Mouse (Mus musculus): ENCODE results near the gene Mxi1. TPM values are rescaled to one million over a fixed set of nuclear protein-coding genes. Genes with fewer than 3 reads are reported as not detected.

Gene Mxi1
- polyA plus RNA-seq (2012; rRNA removed) = 28.5 and 44.2 TPM in 2 replicates

DNA sequence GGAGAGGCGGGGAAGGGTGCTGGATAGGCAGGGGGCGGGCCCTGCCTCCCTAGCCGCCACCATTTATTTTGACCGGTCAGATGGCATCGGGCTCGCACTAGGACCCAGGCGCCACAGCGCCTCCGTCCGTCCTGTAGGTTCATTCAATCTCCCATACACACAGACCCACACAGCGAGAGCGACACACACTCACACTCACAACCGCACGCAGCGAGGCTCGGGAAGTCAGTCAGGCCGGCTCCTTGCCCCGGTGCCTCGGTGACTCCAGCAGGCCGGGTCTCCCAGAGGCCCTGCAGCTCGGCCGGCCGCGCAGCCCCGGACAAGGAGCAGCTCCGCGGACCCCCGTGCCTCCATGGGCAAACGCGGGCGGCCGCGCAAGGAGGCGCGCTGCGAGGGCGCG is at the start of gene Mxi1:
Mxi1 (plus strand) TSS at position 171 of the 400 bp plus-strand sequence.
- no peak for DNase-seq (ENCODE audit: low read depth, low spot score)
- WGBS = under 1% methylated on average over 38 of the region's 38 CpGs

DNA sequence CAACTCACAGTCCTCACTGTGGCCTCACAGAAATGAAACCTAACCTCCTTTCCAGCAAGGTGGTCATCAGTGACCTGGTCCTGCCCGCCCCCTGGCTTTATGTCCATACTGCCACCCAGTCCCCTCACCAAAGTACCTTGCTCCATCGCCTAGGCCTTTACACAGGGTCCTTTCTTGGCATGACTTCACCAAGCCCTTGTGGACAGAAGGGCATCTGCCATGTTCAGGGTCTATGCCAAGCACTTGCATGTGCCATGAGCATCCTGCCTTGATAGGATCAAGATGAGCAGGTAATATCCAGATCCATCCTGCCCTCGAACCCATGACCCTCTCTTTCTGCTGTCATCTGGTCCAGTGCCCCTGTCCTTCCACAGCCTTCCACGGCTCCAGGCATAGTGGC is 49.5 kb upstream of the Mxi1 start:
- WGBS = 88% methylated on average over 4 of the region's 4 CpGs
- no peak for DNase-seq (ENCODE audit: low read depth, low spot score)

DNA sequence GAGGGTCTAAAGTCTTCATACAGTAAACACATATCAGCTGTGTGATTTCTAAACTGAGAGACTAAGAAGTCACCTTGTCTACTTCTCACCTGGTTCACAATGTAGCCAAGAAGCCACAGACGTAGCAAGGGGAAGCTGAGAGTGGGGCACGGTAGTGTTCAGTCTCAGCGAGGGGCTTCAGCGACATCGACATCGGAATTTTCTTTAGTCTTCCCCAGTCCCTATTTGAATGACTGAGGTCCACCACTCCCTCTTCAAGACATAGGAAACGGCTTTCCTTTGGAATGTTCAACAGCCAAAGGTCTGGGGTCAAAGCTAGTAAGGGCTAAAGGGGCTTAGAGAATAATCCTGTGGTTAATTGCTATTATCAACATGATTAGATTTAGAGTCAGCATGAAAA is 48.3 kb upstream of the Mxi1 start:
- WGBS = 84% methylated on average over 7 of the region's 7 CpGs

DNA sequence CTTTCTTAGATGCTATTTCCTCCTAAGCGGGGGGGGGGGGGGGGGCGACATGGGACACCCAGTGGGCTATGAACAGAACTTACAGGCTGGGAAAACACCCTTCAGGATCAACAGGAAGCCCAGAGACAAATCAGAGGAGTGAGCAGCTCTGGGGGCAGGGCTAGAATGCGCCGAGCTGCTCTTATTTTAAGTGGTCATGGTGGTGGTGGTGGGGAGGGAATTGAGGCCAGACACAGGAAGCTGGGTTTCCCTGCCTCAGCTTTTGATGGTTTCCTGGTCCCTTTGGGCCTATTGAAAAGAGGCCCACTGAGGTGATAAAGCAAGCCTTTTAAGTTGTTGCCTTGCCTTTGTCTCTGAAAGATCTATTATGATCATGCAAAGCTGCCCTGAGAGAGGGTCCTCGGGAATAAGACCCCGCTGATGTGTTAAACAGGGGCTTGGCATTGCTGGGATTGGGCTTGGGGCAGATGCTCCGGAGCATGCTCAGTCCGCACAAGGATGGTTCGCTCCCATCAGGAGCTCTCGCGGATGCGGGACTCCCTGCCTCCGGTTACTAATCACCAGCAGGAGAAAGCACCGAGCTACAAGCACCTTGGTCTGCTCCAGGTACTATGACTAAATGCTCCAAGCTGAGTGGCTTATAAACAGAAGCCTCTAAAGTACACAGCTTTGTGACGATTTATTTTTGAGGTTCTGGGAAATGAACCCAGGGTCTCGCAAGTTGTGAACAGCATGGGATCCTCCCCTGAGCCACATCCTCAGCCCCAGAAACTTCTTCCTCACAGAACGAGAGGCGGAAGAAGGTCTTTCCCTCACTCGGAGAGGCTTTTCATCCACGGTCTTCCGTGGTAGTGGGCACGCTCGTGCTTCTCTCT is 46.2 kb upstream of the Mxi1 start:
- no peak for DNase-seq (ENCODE audit: low read depth, low spot score)
- 47% methylated on average over 23 of the region's 23 CpGs for WGBS

More for the DNA sequence above, 48.3 kb upstream of the Mxi1 start:
- DNase-seq (ENCODE audit: low read depth, low spot score) = no peak

DNA sequence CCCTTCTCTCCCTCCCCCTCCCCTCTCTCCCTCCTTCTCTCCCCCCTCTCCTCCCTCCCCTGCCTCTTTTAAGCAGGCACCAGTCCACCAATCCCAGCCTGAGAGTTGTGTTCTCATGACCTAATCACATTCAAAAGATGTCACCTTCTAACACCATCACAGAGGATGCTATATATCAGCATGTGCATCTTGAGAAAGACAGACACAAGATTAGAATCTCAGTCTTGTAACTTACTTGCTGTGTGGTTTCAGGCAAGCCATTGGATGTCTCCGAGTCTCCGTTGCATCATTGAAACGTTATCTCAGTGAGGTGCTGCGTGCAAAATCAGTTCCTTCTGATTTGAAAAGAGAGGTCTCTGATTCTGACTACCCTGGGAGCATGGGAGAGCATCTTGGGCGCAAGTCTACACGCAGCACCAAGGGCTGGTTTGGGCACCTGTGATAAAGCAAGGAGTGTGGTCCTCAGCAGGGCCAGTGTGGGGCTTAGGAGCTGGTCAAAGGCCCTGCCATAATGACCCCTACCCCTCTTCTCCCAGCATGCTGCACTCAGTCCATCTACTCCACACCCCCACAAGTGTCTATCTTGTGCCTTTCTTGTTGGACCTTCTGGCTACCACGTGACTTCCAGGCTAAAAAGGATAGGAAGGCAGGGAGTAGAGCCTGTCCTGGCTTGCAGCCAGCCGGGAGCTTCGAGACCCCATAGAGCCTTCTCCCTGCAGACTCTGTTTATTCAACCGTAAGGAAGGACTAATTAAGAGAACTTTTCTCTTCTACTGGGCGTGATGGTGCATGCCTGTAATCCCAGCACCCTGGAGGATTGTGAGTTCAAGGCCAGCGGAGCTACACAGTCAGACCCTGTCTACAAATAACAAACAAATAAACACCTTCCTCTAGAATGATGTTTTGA is 45.2 kb upstream of the Mxi1 start:
- no peak for DNase-seq (ENCODE audit: low read depth, low spot score)
- WGBS = 58% methylated on average over 12 of the region's 12 CpGs

DNA sequence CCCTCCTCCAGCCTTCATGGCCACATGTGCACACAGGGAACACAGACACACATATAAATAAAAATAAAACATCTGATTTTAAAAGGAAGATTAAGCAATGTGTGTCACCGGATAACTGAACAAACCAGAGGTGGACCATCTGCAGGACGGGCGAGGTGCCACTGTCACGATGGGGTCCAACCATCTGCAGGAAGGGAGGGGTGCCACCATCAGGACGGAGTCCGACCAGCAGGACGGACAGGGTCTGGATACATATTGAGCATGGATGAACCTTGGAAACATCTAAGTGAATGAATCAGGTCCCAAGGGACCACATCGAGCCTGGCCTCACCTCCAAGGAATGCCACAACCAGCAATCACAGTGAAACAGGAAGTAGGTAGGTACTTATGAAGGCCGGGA is 43.0 kb upstream of the Mxi1 start:
- DNase-seq (ENCODE audit: low read depth, low spot score) = no peak
- WGBS = 88% methylated on average over 9 of the region's 9 CpGs

DNA sequence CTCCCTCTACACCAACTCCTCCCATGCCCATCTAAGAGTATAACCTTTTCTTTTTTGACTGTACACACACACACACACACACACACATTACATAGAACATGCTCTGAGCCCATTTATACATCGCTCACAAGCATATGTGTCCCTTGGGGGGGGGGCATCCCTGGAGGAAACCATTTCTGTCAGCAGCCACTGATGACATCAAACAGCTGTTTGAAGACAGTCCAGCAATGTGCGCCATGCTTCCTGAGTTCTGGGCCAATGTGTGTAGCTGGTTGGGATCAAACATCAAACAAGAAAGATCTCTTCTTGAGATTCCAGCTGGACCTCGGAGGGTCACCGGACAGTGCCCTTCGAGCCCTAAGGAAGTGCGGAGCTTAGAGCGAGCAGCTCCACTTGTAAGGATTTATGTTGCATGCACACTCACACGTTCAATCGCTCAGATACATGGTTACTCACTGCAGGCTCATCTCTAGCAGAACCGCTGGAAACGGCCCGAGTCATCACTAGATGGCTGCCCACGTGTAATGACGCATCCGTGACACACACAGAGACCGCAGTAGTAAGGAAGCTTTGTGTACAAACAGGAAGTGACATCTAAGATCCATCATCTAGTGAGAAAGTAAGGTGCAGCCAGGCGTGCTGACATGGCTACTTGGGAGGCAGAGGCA is 37.1 kb upstream of the Mxi1 start:
- DNase-seq (ENCODE audit: low read depth, low spot score) = no peak
- WGBS = 73% methylated on average over 17 of the region's 17 CpGs

DNA sequence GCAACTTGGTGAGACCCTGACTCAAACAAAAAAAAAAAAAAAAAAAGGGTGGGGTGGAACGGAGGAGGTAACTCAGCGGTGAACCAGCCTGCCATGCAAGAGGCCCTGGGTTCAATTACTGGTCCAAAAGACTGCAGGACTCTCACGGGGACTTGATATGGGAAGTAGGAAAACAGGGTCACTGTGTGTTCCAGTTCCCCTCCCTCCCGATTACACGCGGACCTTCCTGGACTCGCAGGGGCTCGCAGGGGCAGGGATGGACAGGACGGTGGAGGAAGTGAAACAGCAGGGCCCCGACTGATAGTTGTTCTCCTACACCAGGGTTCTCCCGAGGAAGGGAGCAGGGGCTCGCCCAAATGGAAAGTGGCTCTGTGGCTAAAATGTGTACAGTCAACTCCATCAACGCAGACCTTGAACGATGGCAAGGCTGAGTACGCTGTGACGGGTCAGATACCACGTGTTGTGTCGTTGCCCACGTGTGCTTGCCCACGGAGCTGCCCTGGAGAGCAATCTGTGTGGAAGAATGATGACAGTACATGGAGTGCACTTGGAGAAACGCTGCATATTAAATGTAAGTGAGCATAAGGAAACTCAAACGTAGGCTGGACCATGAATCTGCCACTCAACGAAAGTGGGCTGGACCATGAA is 36.4 kb upstream of the Mxi1 start:
- WGBS = 88% methylated on average over 23 of the region's 23 CpGs
- no peak for DNase-seq (ENCODE audit: low read depth, low spot score)

DNA sequence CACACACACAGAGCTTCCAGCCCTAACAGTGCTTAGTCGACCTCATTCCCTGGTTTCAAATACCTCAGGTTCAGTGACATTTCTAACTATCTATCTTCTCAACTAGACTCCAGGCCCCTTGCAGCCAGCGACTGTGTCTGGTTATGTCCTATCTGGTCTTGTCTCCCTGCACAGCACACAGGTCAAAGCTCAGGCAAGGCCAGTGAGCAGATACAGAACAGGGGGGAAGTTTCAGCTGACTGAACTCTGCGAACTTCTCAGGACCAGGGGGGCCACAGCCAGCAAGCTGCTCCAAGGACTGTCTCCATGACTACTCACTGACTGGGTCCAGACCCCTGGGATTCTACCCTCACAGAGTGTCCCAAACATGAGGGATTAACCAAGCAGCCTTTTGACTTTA is 35.1 kb upstream of the Mxi1 start:
- 43% methylated on average over 3 of the region's 3 CpGs for WGBS

DNA sequence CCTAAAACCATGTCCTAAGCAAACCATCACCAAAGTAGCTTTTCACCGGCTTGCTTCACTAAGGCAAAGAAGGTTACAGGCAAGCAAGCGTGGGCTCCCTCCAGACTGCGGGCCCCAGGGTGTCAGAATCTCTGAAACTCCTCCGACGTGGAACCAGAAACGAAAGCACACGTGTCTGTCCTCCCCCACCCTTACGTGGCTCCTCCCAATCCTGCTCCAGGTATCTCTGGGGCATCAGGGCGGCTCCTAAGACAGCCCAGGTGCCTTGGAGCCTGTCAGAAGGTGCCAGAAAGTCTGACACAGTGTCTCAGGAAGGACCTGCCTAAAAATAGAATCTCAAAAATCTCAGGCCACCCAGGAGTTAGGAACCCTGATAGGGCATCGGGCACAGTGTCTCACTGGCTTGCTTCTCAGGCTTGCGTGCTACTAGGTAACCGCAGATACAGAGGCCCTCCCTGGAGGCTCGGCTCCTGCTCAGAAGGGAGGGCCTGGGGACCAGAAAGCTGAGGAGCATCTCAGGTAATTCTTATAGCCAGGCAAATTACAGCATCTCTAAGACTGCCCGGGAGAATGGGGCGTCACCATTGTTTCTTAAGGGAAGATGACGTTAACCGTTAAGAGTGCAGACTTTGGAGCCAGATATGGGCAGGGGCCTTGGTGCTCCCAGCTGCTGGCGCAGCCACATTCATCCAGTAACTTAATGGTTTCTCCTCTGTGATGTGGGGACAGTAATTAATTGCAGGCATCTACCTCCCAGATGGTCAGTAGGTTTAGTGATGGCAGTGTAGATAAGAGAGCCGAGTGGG is 33.2 kb upstream of the Mxi1 start:
- DNase-seq (ENCODE audit: low read depth, low spot score) = no peak
- WGBS = 53% methylated on average over 19 of the region's 19 CpGs

More for the DNA sequence above, 35.1 kb upstream of the Mxi1 start:
- no peak for DNase-seq (ENCODE audit: low read depth, low spot score)

DNA sequence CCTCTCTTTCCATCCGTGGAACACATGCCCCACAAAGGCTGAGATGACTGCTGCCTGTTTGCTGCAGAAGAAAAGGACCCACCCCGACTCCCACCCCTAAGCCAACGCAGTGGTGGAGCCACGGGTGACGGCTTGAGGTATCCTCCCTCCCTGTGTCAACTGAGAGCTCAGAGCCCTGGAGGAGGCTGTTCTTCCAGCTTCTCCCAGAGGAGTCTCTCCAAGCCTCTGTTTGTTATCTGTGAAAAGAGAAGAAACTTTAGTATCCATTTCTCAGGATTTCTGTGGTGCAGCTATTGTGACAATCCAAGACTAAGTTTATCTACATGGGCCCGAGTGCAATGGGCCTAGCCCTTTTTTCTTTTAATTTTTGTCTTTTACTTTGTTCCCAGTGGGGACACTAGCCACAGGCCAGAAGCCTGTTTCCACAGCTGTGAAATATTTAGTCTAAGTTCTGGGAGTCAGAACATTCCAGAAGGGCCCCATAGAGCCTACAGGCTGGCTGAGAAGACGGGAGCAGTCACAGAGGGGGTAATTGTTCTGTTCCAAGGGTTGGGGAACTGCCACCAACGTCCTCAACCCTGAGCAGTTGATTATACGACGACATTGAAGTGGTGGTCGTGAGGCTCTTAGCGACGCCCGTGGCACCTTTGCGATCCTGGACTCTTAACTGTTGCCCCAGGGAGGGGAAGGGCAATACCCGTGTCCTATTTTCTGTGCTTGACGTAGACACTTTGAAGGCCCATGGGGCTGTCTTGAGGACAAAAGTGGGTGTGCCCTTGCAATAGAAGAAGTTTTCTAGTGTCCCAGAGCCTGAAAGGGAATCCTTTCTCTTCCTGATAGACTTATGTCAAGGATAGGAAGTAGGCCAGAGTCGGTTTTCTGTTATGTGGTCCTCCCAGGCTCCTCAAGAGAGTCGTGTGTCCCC is 31.6 kb upstream of the Mxi1 start:
- DNase-seq (ENCODE audit: low read depth, low spot score) = no peak
- WGBS = 71% methylated on average over 19 of the region's 19 CpGs

DNA sequence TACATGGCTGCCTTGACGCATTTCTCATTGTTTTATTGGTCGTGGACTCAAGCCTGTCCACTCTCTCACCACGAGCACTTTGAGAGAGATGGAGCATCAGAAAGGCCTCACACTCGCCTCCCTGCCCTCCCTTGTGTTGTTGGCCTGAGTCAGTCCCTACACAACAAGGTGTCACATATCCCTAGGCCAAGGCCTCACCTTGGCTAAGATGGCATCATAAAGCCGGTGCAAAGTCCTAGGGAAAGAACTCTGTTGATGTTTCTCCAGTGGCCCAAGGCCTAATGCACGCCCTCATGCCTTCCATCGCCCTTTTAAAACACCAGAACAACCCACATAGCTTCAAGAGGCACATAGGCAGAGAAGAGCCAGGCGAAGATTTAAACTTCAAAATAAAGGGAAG is 30.1 kb upstream of the Mxi1 start:
- WGBS = 52% methylated on average over 8 of the region's 8 CpGs
- DNase-seq (ENCODE audit: low read depth, low spot score) = peak; percentile 60

DNA sequence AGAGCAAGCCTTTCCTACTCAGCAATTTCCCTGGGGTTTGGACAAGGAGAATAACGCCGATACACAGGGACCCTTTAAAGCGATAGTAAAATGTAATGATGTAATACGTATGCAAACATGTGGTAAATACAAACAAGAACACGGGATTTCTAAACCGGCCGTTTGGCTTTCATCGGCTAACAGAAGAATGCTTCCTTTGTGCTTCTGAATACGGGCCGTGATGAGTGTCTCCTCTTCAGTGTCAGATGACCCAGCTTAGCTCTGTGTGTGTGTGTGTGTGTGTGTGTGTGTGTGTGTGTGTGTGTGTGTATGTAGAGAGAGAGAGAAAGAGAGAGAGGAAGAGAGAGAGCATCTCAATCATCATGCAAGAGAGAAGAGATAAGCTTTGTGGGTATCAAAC is 27.7 kb upstream of the Mxi1 start:
- DNase-seq (ENCODE audit: low read depth, low spot score) = no peak
- WGBS = 64% methylated on average over 10 of the region's 10 CpGs

DNA sequence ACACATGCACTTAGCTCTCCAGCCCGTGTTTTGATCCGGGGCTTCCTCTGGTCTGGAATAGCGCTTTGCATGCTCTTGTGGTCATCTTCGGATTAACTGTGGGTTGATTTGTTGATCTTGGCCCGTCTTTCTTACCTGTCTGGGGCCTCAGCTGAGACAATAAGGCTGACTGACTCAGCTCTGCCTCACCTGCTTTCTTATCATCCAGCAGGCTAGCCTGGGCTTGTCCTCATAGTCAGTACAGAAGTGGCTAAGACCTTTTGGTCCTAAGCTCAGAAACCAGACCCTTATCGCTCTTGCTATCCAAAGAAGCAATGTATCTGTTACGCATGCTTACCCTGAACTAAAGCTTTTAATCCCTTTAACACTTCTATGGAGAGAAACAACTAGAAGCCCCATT is 26.6 kb upstream of the Mxi1 start:
- DNase-seq (ENCODE audit: low read depth, low spot score) = no peak
- WGBS = 67% methylated on average over 7 of the region's 7 CpGs

DNA sequence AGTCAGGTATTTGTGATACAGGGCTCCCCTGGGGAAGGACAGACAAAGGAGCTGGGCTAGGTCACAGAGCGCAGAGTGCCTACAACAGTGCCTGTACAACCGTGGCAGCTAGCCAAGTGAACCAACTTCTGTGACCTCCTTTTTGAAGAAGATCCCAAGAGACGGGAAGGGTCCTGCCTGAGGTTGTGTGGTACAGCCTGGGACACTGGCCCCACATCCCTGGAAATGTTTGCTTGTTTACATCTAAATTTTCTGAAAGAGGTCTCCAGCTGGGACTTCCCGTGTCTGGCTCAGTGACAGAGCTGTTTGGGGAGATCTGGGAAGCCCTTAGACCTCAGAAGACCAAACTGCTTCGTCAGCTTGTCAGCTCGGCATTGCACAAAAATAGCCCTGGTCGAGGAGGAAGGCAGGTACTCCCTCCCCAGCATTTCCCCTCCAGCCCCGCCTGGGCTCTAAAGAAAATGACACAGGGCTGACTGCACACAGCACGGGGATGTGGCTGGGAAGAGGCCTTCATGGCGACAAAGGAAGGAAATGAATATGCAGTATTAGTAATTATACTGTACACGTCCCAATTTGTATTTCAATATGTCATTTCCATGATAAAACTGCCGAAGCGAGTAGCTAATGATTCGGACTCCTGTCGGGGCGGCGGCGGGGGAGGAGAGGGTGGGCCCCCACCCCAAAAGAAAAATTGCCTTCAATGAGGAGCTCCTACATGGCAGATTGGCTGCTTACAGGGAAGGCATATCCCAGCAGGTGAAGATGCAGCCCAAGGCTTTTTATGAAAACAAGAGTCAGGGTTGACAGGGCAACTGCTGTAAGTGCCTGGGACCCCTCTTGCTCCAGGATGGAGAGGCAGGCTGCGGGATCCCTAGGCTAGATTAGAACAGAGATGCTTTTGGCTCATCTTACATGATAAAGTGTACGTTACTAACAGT is 25.8 kb upstream of the Mxi1 start:
- 51% methylated on average over 20 of the region's 20 CpGs for WGBS
- no peak for DNase-seq (ENCODE audit: low read depth, low spot score)

DNA sequence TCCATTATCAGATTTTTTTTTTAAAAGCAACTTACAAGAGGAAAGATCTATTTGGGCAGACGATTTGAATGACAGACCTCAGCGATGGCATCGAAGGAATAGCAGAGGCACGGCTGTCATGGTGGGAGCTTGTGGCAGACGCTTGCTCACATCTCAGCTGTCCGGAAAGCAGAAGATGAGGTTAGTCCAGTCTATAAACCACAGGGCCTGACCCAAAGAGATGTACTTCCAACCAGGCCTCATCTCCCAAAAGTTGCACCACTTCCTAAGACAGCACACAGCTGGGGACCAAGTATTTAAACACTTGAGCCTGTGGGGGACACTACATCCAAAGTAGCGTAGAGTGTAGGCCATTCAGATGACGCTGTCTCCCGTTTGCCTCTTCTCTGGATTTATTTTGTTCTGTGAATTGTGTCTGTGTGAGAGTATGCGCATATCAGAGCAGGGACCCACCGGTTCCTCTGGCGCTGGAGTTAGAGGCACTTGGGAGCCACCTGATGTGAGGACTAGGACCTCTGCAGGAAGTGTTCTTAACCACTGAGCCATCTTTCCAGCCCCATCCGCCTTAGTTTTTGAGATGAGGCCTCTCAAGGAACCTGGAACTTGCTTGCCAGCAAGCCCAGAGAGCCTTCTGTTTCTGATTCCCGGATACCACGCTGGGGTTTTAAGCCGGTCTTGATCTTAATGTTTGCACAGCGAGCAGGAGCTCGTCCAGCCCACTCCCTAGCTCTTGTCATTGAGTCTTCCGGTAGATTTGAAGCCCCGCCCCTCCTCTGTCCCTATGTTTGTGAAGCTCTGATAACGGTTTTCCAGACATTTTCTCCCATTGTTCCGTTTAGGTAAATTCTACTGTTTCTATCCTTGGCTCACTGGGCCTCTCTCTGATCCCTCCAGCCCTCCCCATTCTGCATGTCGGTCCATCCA is 13.7 kb upstream of the Mxi1 start:
- DNase-seq (ENCODE audit: low read depth, low spot score) = no peak
- WGBS = 62% methylated on average over 23 of the region's 23 CpGs
